Mouse (Mus musculus) retina, postnatal 7 days (tissue): ENCODE results near the gene Slco2b1.

ENCODE experiments used
- DNase-seq: peaks from one replicate; pipeline ENCODE4 v3.0.0-alpha.2; 2012; ENCODE audit warnings: low read depth, low spot score

Gene Slco2b1

DNA sequence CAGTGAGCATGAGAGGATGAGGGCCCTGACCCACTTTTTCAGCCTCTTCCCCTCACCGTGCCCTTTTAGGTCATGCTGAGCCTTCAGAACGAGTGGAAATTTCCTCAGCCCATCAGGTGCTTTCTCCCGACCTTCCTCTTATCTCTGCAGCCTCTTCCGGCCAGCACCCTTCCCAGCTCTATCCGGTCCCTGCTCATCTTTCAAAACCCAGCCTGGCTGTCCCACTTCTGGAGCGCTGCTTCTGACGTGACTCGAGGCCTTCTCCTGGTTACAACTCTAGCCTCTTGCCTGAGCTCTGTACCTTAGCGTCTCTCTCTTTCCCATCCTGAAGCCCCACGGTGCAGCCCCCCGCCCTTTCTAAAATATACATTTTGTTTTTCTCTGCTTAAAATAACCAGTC lies 56.9 kb downstream of the Slco2b1 start:
- no peak for DNase-seq

DNA sequence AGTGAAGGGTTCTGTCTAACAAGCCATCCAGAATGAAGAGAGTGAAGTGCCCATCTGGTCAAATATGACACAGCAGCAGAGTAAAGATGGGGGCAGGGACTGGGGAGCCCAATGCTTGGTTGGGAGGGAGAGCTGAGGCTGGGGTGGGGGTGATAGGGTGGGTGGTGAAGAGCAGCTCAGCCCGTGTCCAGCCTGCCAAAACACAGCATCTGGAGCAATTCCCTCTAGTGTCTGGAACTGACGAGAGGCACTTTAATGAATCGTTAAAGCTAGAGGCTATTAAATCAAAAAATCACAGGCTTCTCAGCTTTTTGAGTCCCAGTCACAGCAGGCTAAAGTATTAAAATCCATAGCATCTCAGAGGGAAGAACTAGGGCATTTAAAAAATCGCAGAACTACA lies 61.6 kb downstream of the Slco2b1 start:
- DNase-seq: no peak

DNA sequence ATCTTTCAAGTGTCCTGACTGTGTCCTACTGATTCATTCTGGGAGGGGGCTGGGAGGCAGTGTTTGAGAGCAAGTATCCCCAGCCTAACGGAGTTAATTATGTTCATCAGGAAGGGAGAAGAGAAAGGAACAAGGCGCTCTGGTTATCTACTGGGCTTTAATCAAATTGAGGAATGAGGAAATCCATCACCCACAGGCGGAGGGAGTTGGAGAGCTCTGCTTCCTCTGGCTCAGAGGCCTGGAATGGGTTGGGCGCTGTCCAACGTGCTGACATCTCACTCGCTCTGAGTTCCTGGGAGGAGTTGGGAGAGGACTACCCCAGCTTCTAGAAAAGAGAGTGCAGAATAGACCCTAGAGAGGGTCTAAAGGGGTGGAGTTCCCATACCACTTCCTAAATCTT lies 62.5 kb downstream of the Slco2b1 start:
- DNase-seq: no peak

DNA sequence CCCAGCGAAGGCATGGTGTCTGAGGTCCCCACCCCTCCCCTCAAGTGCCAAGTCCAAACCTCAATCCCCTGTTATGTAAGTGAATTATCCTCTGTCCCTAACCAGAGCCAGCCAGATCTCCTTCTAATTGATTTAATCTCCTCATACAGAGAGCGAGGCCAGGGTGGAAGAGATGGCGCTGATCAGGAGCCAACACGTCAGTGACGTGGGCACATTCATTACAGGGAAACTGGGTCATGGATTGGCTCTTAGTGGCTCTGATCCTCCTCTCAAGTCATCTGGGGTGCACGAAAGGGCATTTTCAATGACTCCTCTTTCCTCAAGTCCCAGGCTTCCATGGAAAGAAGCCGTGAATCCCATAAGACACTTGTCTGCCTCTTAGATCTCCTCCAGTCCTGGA lies 66.4 kb downstream of the Slco2b1 start:
- DNase-seq: no peak

DNA sequence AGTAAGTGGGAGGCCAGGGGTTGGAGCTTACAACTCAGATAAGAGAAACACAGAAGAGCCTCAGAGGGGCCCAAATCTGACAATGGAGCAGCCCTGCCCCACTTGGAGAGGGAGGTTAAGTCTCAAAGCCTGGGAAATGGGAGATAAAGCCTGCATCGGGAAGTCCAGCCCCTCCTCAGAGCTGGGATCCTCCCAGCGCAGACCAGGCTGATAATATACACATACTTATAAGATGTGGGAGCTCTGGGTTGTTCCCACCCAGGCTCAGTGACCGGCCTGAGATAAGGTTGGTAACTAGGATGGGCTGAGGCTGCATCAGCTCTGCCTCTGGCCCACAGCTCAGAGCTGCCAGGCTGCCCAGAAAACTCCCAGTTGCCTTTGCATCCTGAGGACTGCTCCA lies 69.1 kb downstream of the Slco2b1 start:
- DNase-seq: no peak

DNA sequence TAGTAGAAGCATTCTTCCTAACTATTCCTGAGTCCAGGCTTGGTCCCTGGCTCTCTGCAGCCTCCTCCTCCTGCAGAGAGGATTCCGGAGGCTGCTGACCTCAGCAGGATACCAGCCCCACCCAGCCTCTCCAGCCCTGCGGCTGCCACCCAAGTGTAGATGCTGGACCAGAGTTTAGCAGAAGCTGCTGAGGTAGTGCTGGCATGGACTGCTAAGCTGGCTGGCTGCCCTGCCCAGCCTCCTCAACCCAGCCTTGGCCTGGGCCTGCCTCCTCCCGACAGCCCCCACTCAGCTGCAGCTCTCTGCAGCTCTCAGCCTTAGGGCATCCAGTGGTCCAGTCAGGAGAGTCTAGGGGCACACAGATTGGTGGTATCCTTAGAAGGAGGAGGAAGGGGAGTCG lies 69.9 kb downstream of the Slco2b1 start:
- no peak for DNase-seq

DNA sequence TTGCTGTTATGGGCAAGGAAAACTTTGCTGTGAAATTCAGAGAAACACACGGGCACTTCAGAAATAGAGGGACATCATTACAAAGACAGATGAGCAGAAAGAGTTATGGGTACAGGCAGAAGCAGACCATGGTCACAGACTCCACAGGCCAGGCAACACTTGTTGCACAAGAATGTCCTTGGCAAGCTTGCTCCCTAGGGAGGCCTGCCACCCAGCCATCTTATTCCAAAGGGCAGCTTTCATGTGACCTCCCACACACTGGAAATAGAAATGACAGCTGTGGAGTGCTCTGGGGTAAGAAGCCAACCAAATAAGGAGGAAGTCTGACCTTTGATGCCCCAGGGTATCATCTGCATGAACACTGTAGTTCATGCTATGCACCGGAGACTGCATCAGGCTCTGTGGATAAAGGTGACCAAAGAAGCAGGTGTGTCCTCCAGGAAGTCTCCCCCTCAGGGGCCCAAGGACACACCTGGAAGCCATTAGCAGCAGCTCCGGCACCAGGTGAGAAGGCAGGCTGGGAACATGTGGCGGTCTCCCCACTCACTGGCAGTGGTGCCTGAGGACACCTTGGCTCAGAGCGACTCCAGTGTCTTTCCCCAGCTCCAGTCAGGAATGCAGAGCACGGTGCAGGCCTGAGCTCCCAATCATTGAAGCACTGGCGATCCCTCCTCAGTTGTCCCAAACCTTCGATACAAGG lies 77.0 kb downstream of the Slco2b1 start:
- no peak for DNase-seq

DNA sequence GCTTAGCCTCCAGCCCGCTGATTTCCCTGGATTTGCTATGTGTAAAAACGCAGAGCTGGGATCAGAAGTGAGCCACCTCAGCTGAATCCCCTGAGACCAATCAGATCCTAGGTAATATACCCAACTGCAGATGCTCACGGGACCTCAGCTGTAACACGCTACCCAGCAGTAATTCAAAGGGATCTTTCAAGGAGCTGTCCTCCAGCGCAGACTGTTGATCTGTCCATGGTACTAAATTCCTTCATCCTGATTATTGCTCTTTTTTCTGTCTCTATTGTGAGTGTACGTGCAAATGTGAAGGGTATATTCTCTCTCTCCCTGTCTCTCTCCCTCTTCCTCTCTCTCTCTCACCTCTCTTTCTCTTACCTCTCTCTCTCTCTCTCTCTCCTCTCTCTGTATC lies 78.9 kb downstream of the Slco2b1 start:
- no peak for DNase-seq

DNA sequence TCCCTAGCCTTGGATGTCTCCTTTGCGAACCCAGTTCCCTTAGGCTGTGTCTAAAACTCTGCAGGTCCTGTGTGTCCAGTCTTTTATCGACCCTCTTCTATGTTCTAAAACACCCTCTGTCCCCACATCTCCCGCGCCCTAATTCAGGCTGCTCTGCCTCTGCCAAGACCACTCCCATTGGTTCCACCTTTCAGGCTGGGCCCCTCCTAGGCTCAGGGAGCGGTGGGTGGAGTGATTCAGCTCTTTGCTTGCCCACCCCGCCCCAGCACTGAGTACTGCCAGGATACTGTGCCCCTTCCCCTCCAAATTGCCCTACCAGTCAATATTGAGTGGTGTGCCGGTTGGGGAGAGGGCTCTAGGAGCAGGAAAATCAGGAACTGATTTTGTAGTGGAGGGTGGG lies 83.8 kb downstream of the Slco2b1 start:
- no peak for DNase-seq

DNA sequence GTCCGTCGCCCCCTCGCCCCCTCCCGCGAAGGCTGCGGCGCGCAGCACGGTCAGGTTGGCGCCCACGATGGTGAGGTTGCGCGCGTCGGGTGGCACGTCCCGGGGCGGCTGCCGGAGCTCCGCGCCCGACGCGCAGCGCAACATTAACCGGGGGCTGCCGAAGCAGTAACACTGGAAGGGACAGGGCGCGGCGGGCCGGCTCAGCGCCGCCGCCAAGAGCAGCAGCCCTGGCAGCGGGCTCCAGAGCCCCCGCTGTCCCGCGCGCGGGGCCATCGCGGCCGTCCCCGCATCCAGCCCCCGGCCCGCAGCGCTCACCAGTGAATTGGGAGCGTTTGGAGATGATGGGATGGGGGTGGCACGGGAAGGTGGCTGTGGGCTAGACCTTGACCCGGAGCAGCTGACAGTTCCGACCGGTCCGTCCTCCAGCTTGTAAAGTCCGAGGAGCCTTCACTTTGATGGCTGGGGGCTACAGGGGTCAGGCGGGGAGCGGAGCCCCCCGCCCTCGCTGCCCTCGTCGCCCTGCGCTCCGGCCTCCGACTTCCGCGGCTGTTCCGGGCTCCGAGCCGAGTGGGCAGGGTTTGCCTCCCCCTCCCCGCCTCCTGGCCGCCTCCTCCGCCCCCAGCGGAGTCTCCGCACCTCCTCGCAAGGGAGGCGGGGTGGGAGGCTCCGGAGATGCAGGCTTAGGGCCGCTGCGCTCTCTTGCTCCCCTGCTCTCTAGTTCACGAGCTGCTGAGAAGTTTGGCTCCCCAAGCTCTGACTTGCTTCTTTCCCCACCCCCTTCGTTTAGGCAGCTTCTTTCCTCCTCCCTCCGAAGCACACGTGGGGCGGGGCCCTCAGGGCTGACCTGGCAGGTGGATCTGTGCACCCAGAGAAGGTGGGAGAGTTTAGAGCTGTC lies 84.5 kb downstream of the Slco2b1 start, which contains the start of gene Tpbgl:
Gene Tpbgl (minus strand): TSS at position 728 of the 895 bp plus-strand sequence.
- no peak for DNase-seq

DNA sequence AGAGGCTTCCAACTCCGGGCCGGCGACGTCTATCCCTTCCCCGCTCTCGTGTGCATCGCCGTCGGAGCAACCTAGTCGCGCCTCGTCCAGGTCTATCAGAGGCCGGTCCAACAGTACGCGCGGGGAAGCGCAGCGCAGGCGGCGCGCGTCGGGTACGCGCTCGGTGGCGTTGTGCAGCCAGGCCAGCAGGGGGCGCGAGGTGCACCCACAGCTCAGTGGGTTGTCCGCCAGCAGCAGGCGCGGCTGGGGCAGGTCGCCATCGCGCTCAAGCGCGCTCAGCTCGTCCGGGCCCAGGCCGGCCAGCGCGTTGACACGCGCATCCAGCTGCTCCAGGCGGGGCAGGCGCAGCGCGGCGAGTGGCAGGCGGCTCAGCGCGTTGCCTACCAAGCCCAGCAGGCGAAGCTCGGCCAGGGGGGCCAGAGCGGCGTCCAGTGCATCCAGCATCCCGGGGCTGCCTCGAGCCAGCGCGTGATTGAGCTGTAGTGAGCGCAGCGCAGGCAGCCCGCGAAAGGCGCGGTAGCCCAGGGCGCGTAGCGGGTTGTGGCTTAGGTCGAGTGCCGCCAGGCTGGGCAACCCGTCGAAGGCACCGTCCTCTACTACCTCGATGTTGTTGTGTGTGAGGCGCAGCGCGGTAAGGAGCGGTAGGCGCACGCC lies 85.3 kb downstream of the Slco2b1 start:
- DNase-seq: peak; percentile 77

DNA sequence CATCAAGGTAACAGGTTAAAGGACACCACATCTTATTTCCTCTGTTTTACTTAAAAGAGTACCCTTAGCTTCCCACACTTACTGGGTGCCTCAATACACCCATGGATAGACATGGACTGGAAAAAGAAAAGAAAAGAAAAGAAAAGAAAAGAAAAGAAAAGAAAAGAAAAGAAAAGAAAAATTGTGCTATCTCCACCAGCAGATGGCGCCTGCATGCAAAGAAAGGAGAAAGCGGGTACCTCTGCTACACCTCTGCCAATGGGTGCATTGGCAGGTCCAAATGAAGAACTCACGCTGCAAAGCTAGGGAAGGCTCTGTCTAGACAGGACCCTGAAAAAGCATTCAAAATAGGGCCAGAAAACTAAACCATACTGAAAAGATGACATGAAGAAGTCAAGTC lies 92.3 kb downstream of the Slco2b1 start:
- peak; percentile 41 for DNase-seq

DNA sequence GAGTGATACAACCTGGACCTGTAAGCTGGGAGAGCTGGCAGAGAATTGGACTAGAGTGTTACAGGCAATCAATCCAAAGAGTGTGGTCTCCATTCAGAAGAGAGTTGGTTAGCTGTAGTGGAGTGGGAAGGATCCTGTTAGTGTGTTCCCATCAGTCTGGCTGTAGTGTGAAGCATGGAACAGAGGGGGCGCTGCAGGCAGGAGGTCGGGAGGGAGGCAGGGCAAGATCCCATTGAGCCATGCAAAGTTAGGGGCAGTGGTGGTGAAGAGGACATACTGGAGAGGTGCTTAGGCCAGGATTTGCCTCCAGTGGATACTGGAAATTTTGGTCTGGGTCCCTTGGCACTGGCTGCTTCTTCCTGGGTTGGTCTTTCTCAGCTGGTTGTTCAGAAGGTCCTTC lies 92.9 kb downstream of the Slco2b1 start:
- no peak for DNase-seq
